Mouse (Mus musculus): ENCODE data around the gene Aspm.
"Not testable (repeated sequence)": the region's sequence is repeated elsewhere in the genome, so short reads cannot be mapped to it uniquely, and the experiment has no call there.

The Aspm gene

GRCm38 (mm10) chr1:139454340-139455225 lies at the start of gene Aspm:
Aspm (plus strand) TSS chr1:139454772.
- peak; percentile 90 to 96 for DNase-seq (ENCODE audit: inconsistent age in 2 of 2, low spot score in 1 of 2)

GRCm38 (mm10) chr1:139405766-139406165 lies 48.8 kb upstream of the Aspm start:
- DNase-seq (ENCODE audit: inconsistent age in 2 of 2, low spot score in 1 of 2): no peak

- peak in 1 of 2 experiments; percentile 36 for DNase-seq (ENCODE audit: inconsistent age in 2 of 2, low spot score in 1 of 2)
These were observed 46.9 kb upstream of the Aspm start for GRCm38 (mm10) chr1:139407701-139408100.

- not testable (repeated sequence) for DNase-seq (ENCODE audit: inconsistent age in 2 of 2, low spot score in 1 of 2)
These were observed 42.2 kb upstream of the Aspm start for GRCm38 (mm10) chr1:139412365-139412764.

- DNase-seq (ENCODE audit: inconsistent age in 2 of 2, low spot score in 1 of 2): no peak
These were observed 41.1 kb upstream of the Aspm start for GRCm38 (mm10) chr1:139413465-139413864.

GRCm38 (mm10) chr1:139421521-139421874 lies 33.1 kb upstream of the Aspm start:
- DNase-seq (ENCODE audit: inconsistent age in 2 of 2, low spot score in 1 of 2): no peak

- peak; percentile 93 to 98 for DNase-seq (ENCODE audit: inconsistent age in 2 of 2, low spot score in 1 of 2)
These were observed 32.4 kb upstream of the Aspm start, which contains the start of gene Zbtb41 for GRCm38 (mm10) chr1:139421875-139422791. Zbtb41 (plus strand) TSS chr1:139422288.

- peak in 1 of 2 experiments; percentile 11 for DNase-seq (ENCODE audit: inconsistent age in 2 of 2, low spot score in 1 of 2)
These were observed 31.6 kb upstream of the Aspm start for GRCm38 (mm10) chr1:139422941-139423340.

- DNase-seq (ENCODE audit: inconsistent age in 2 of 2, low spot score in 1 of 2): no peak
These were observed 30.6 kb upstream of the Aspm start for GRCm38 (mm10) chr1:139423931-139424330.

- DNase-seq (ENCODE audit: inconsistent age in 2 of 2, low spot score in 1 of 2): peak in 1 of 2 experiments; percentile 27
These were observed 29.6 kb upstream of the Aspm start for GRCm38 (mm10) chr1:139425006-139425405.

- DNase-seq (ENCODE audit: inconsistent age in 2 of 2, low spot score in 1 of 2): peak; percentile 21 to 69
These were observed 16.2 kb upstream of the Aspm start for GRCm38 (mm10) chr1:139438373-139438772.

- not testable (repeated sequence) for DNase-seq (ENCODE audit: inconsistent age in 2 of 2, low spot score in 1 of 2)
These were observed 11.5 kb upstream of the Aspm start for GRCm38 (mm10) chr1:139443103-139443502.

GRCm38 (mm10) chr1:139455226-139455869 lies 776 bp downstream of the Aspm start:
- no peak for DNase-seq (ENCODE audit: inconsistent age in 2 of 2, low spot score in 1 of 2)

GRCm38 (mm10) chr1:139460807-139461206 lies 6.2 kb downstream of the Aspm start:
- DNase-seq (ENCODE audit: inconsistent age in 2 of 2, low spot score in 1 of 2): no peak

- DNase-seq (ENCODE audit: inconsistent age in 2 of 2, low spot score in 1 of 2): no peak
These were observed 11.4 kb downstream of the Aspm start for GRCm38 (mm10) chr1:139465936-139466335.

- DNase-seq (ENCODE audit: inconsistent age in 2 of 2, low spot score in 1 of 2): no peak
These were observed 24.3 kb downstream of the Aspm start for GRCm38 (mm10) chr1:139478898-139479297.

- DNase-seq (ENCODE audit: inconsistent age in 2 of 2, low spot score in 1 of 2): no peak
These were observed 25.7 kb downstream of the Aspm start for GRCm38 (mm10) chr1:139480246-139480645.

- no peak for DNase-seq (ENCODE audit: inconsistent age in 2 of 2, low spot score in 1 of 2)
These were observed 26.6 kb downstream of the Aspm start for GRCm38 (mm10) chr1:139481146-139481545.

- no peak for DNase-seq (ENCODE audit: inconsistent age in 2 of 2, low spot score in 1 of 2)
These were observed 40.1 kb downstream of the Aspm start for GRCm38 (mm10) chr1:139494630-139495029.

- no peak for DNase-seq (ENCODE audit: inconsistent age in 2 of 2, low spot score in 1 of 2)
These were observed 40.8 kb downstream of the Aspm start for GRCm38 (mm10) chr1:139495408-139495807.

GRCm38 (mm10) chr1:139496212-139496611 lies 41.6 kb downstream of the Aspm start:
- peak; percentile 25 to 56 for DNase-seq (ENCODE audit: inconsistent age in 2 of 2, low spot score in 1 of 2)
